Comparison of ENCODE assay signal across 11 mouse cellular contexts in the genomic region with DNA sequence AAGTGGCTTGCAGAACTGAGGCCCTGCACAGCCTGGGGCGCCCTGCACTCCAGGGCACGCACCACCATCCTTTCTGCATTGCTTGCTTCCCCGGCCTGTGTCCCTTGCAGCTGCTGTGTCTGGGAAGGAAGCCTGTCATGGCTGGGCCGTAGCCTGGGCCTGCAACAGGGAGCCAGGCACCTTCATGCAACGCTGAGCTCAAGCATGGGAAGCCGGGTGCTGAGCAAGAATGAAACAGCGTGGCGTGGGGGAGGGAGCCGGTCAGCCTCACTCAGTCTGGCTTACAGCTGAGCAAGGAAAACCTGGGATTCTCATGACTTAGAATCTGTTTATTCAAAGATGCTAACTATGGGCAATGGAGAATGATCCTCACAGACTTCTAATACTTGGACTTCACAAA. TPM values are rescaled to one million over a fixed set of nuclear protein-coding genes. Genes with fewer than 3 reads are reported as not detected.
A peak's percentile ranks its signal among the peaks of the same experiment; 100 is the strongest.
DNase-seq lines count a peak whose midpoint lies in the region; ATAC-seq and TF ChIP-seq lines count a peak whose summit lies in the region.
"Had no signal": no experiment of that assay in that cellular context is flagged by ENCODE, and none has a peak within 500 bp of the region (broad histone marks: within the 10 kb centered on the region; RNA-seq: fewer than 3 reads in every experiment).

No protein-coding gene starts in this region.

- TF ChIP-seq CTCF in CH12.LX (conservative IDR thresholded peaks at IDR 0.05 in 1 of 2, IDR thresholded peaks at IDR 0.05 in 1 of 2; ENCODE audit: low read depth in 2 of 2, low read length in 2 of 2), result no peak

- no peak; the same call in 1 of the 2 replicates for ATAC-seq in hindbrain, embryonic 15.5 days (ENCODE audit: low FRiP score, low read depth)
- ATAC-seq in intestine, embryonic 16.5 days, result no peak

- in situ Hi-C loops in CH12.LX (cut with MboI; ENCODE audit: low pct_ligation_motif_present, low pct_unique_long_range_greater_than_20kb, low sequenced_read_pairs), result no loop called here

- no peaks in the 10 kb centered on the region for H3K79me2 ChIP-seq in CH12.LX (replicated peaks; ENCODE audit: control insufficient read depth, extremely low read depth, insufficient read depth, poor library complexity, severe bottlenecking)

- H3K27ac ChIP-seq in CH12.LX (ENCODE audit: insufficient read depth, low read depth), result no peak overlapping the region
- H3K27ac ChIP-seq in hindbrain, embryonic 15.5 days (replicated peaks), result peak overlapping the region; percentile 26; the same call in 1 of the 2 replicates
- H3K27ac ChIP-seq in intestine, embryonic 16.5 days (ENCODE audit: low read length), result no peak overlapping the region
- H3K27ac ChIP-seq: neural tube, embryonic 12.5 days had no signal

- TF ChIP-seq RAD21 in CH12.LX (IDR thresholded peaks at IDR 0.05; ENCODE audit: low read depth, low read length), result no peak

- H3K9me3 ChIP-seq in CH12.LX (replicated peaks; ENCODE audit: low read length), result no peaks in the 10 kb centered on the region
- no peaks in the 10 kb centered on the region for H3K9me3 ChIP-seq in hindbrain, embryonic 15.5 days
- H3K9me3 ChIP-seq in intestine, embryonic 16.5 days (ENCODE audit: control insufficient read depth, low read length), result no peaks in the 10 kb centered on the region
- H3K9me3 ChIP-seq: neural tube, embryonic 12.5 days had no signal

- DNase-seq in embryo, embryonic 11 days, result peak; percentile 7
- DNase-seq in embryo, embryonic 10.5 days (ENCODE audit: low spot score), result no peak
- peak; percentile 55 for DNase-seq in CH12.LX (ENCODE audit: extremely low read depth)
- peak; percentile 19 to 57 for DNase-seq in left cerebral cortex, postnatal 10 days (ENCODE audit: extremely low spot score in 1 of 2, low spot score in 2 of 2)
- DNase-seq in thymus, adult 18-20 months, result no peak
- DNase-seq in urinary bladder, adult 2 months (ENCODE audit: low spot score), result no peak

- H3K4me2 ChIP-seq in CH12.LX (ENCODE audit: insufficient read depth, low read depth, poor library complexity, severe bottlenecking), result no peak overlapping the region
- no peak overlapping the region for H3K4me2 ChIP-seq in hindbrain, embryonic 15.5 days
- H3K4me2 ChIP-seq in intestine, embryonic 16.5 days (ENCODE audit: low read depth, low read length), result no peak overlapping the region
- H3K4me2 ChIP-seq: neural tube, embryonic 12.5 days had no signal

- no peak overlapping the region for H3K9ac ChIP-seq in CH12.LX (ENCODE audit: insufficient read depth, low read depth)
- no peak overlapping the region for H3K9ac ChIP-seq in hindbrain, embryonic 15.5 days
- no peak overlapping the region for H3K9ac ChIP-seq in intestine, embryonic 16.5 days (ENCODE audit: low read depth, low read length)
- H3K9ac ChIP-seq: neural tube, embryonic 12.5 days had no signal

- no peaks in the 10 kb centered on the region for H3K27me3 ChIP-seq in CH12.LX (replicated peaks)
- H3K27me3 ChIP-seq in hindbrain, embryonic 15.5 days, result no peaks in the 10 kb centered on the region
- H3K27me3 ChIP-seq in intestine, embryonic 16.5 days (replicated peaks; ENCODE audit: control insufficient read depth, insufficient read depth, low read length), result no peaks in the 10 kb centered on the region
- H3K27me3 ChIP-seq: neural tube, embryonic 12.5 days had no signal

- WGBS in hindbrain, embryonic 15.5 days, result 60% methylated on average over 9 of the region's 9 CpGs
- WGBS in intestine, embryonic 16.5 days, result 64% methylated on average over 9 of the region's 9 CpGs

- intact Hi-C loops in left cerebral cortex, postnatal 10 days (cut with DNase I), result no loop called here

- dilution Hi-C loops in CH12.LX (cut with MboI; ENCODE audit: extremely low pct_ligation_motif_present, extremely low pct_unique_long_range_greater_than_20kb, low sequenced_read_pairs), result no loop called here

- TF ChIP-seq EP300 in CH12.LX (IDR thresholded peaks at IDR 0.05; ENCODE audit: low read length), result peak; percentile 39; the same call in 1 of the 2 replicates

- no peak for TF ChIP-seq POLR2A in CH12.LX (IDR thresholded peaks at IDR 0.05; ENCODE audit: low read depth, low read length)

- H3K4me1 ChIP-seq in CH12.LX (ENCODE audit: control insufficient read depth in 1 of 2, insufficient read depth in 2 of 2), result peaks cover 3 to 18% of the 10 kb centered on the region in 2 experiments
- H3K4me1 ChIP-seq in hindbrain, embryonic 15.5 days (replicated peaks), result peaks cover 22% of the 10 kb centered on the region
- H3K4me1 ChIP-seq in intestine, embryonic 16.5 days (ENCODE audit: control insufficient read depth, insufficient read depth, low read length), result no peaks in the 10 kb centered on the region

- no peaks in the 10 kb centered on the region for H3K36me3 ChIP-seq in CH12.LX (replicated peaks in 1 of 2; ENCODE audit: control insufficient read depth in 1 of 2, insufficient read depth in 1 of 2, low read length in 1 of 2)
- no peaks in the 10 kb centered on the region for H3K36me3 ChIP-seq in hindbrain, embryonic 15.5 days
- no peaks in the 10 kb centered on the region for H3K36me3 ChIP-seq in intestine, embryonic 16.5 days (ENCODE audit: control insufficient read depth, insufficient read depth, low read length)
- H3K36me3 ChIP-seq: neural tube, embryonic 12.5 days had no signal

- H3K4me3 ChIP-seq in CH12.LX (replicated peaks in 1 of 3; ENCODE audit: low read depth in 2 of 3, low read length in 2 of 3, poor library complexity in 1 of 3), result no peak overlapping the region
- no peak overlapping the region for H3K4me3 ChIP-seq in hindbrain, embryonic 15.5 days
- H3K4me3 ChIP-seq in intestine, embryonic 16.5 days (ENCODE audit: low read length), result no peak overlapping the region
- H3K4me3 ChIP-seq: neural tube, embryonic 12.5 days had no signal

TF ChIP-seq in CH12.LX, 34 proteins besides CTCF, POLR2A, EP300 and RAD21:
- no peak for TF ChIP-seq MYC (IDR thresholded peaks at IDR 0.05; ENCODE audit: low read depth, low read length)
- TF ChIP-seq ETS1 (conservative IDR thresholded peaks at IDR 0.05; ENCODE audit: low read depth, low read length), result peak; percentile 29; the same call in 1 of the 2 replicates
- peak; percentile 81 for TF ChIP-seq IRF4 (IDR thresholded peaks at IDR 0.05; ENCODE audit: low read depth, low read length)

RNA-seq across cellular contexts. Expression of a gene that starts 33.1 kb away (rescaled TPM):
- total RNA-seq in CH12.LX (2012; rRNA removed), result not detected in 2 replicates
- not detected in 2 replicates for total RNA-seq in CH12.LX (2014; rRNA removed)
- not detected in 2 replicates for polyA plus RNA-seq in CH12.LX (2012; ENCODE audit: insufficient read length, low read depth)
- 0.14 TPM in 1 of 2 replicates, not detected in the other for polyA plus RNA-seq in hindbrain, embryonic 15.5 days (2015; fragmentation: Nextera tagmentation; extraction: Ambion mirVana)
- total RNA-seq in left cerebral cortex, postnatal 10 days (2021), result 1 to 10 TPM; 3.1 to 4.2 TPM
- polyA plus RNA-seq in intestine, embryonic 16.5 days (2015; fragmentation: Nextera tagmentation; extraction: Ambion mirVana), result not detected in 2 replicates
- not detected in 2 replicates for polyA plus RNA-seq in urinary bladder, adult 2 months (2012; rRNA removed)
- polyA plus RNA-seq: C2C12; forebrain, embryonic 11.5 days; neural tube, embryonic 12.5 days had no signal

RNA-seq across cellular contexts. Expression of a gene that starts 36.2 kb away (rescaled TPM):
- 0.04 TPM in 1 of 2 replicates, not detected in the other for total RNA-seq in CH12.LX (2012; rRNA removed)
- not detected in 2 replicates for total RNA-seq in CH12.LX (2014; rRNA removed)
- polyA plus RNA-seq in CH12.LX (2012; ENCODE audit: insufficient read length, low read depth), result 0.07 TPM in 1 of 2 replicates, not detected in the other
- polyA plus RNA-seq in hindbrain, embryonic 15.5 days (2015; fragmentation: Nextera tagmentation; extraction: Ambion mirVana), result 17.9 and 19.5 TPM in 2 replicates
- total RNA-seq in left cerebral cortex, postnatal 10 days (2021), result 100 to 1,000 TPM; 136 to 139 TPM
- 4.2 and 5.9 TPM in 2 replicates for polyA plus RNA-seq in intestine, embryonic 16.5 days (2015; fragmentation: Nextera tagmentation; extraction: Ambion mirVana)
- 6.6 and 9.7 TPM in 2 replicates for polyA plus RNA-seq in urinary bladder, adult 2 months (2012; rRNA removed)

Comparison
In these comparisons a context has a peak if more than half of its experiments do, and no peak if none do; other contexts are left out.
1. DNase-seq: peak in embryo, embryonic 11 days (single experiment), CH12.LX (single experiment) and left cerebral cortex, postnatal 10 days (2 of 2); none in embryo, embryonic 10.5 days (single experiment), thymus, adult 18-20 months (0 of 2) and urinary bladder, adult 2 months (single experiment).